Mouse (Mus musculus) thymus, postnatal 14 days (tissue): ENCODE measurements around the gene Wars2.

Source experiments
- DNase-seq: peaks from one replicate; pipeline ENCODE4 v3.0.0; 2021

Gene Wars2

DNA sequence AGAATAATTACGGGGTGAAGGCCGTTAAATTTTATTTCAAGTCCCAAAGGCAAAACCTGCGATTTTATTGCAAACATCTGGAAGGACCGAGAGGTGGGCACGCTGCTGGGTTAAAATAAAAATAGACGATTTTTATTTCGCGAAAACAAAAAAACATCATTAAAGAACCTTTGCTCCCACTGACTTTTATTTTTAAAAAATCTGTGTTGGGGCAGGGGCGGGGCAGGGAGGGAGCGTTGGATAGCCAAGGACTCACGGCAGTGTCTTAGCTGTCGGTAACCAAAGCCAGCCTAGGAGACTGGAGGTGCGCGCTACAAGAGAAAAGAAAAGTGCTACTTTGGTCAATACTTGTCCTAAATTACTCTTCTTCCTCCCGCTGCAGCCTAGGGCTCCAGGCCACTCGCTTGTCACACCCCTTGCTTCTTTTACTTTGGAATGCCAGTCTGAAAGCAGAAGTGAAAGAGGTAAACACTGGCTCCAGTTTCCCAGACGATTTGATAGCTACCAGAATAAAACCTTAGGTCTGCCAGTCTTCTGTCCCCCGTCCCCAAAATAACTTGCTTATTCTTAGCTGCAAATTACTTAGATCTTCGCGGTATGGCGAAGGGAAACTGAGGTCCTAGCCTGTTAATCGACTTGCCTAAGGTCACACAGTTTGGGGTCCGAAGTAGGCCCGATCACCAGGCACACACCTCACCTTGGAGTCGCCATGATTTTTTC, 108.1 kb downstream of the Wars2 start:
- DNase-seq, result no peak

DNA sequence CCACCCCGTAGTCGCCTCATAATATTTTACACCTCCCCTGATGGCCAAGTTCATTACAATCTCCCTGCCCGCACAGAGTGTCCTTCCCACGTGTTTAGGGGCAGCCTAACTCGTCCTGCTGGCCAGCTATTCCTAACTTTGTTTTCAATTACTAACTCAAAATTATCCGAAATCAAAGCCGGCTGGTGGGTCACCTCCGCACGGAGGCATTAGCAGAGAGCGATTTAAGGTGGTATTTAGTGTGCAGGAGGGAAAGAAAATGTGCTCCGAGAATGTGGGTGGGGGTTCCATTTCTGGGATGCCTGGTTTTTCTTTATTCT, 108.6 kb downstream of the Wars2 start:
- DNase-seq, result no peak

DNA sequence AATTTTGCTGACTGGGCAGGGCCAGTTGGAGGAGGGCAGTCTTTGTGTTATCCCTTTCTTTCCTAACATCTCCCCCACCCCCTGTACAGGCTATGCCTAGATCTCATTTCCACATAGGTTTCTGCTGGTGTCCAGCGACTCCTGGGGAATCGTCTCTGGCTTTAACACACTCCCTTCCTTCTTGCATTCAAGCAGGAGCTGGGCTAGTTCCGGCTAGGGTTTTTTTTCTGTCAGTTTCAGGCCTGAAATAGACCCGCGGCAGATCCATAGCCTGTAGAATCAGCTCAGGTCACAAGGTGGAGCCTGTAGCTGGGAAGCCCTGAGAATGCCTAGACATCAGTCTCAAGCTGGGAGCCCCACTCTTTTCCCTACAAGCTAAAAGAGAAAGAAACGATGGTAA, 109.0 kb downstream of the Wars2 start:
- no peak for DNase-seq

DNA sequence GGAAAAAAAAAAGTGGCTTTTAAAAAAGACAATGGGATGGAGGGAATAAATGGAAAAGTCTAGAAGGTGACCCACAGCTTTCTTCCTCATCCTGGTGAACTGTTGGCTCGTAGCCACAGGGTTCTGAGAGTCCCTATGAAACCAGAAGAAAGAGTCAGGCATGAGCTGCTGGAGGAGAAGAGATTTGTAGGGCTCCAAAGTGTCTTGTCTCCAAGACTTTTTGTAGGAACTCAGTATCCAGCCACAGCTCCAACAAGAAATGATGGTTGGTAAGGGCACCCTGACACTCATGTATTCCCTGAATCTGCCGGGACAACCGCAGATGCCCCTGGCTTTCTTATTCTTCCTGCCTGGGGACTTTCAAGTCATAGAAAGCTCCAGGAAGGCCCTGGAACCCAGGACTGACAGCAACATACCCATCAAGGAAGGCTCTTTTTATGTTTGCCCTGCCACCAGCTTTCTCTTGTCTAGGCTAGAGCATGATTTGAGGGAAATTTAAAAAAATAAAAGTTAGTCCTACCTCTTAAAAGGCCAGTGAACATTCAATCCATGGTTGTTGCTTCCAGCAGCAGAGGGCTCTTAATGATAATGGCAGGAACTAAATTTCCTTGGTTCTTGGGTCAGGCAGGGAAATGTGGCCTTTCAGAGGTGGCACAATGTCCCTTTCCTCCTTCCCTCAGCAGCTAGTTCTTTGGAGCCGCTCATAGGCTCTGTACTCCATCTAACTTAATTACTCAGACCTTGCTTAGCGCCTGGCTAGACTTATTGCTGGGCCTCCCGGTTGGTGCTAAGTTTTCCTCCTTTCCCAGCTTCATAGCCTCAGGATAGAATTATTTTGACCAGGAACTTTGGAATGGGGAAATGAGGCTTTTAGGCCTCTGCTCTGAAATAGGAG, 110.7 kb downstream of the Wars2 start:
- DNase-seq, result no peak

DNA sequence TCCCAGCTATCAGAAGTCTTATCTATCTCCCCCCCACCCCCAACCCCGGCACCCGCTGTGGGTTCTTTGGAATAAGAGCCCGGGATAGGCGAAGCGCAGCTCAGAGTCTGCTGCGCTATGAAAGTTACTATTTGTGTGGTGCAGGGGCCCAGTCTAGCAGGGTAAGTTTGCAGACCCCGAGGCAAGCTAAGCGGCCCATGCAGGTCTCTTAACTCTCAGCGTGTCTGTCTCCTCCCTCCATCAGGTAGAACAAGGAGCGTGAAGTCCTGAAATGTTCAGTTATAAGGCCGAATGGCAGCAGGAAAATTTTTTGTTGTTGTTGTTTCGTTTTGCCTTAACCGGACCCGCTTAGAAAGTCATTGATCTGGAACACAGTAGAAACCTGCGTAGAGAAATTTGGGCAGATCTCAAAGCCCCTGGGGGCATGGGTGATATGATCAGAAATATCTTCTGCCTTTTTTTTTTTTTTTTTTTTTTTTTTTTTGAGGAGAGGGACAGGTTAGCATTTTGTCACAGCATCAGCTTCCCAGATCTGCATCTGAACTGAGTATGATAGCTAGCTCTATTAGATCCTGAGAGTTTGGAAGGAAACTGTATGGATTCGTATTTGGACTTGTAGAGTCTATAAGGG, 111.7 kb downstream of the Wars2 start:
- DNase-seq, result no peak

DNA sequence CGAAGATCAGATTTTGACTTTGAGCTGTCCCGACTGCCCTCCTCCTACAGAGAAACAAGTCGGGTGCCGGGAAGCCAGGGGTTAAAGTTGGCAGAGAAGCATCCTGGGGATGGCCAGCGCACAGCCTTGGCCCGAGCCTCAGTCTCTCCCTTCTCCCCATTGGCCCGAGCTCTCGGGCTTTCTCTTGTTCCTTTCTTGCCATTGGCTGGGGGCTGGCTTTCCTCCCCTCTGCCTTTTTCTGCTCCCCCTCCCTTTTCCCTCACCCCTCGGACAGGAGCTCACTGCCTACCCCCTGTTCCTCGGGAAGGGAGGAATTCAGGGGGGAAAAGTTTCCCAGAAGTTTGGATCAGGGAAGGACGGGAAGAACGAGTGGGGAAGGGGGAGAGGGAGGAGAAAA, 112.2 kb downstream of the Wars2 start:
- DNase-seq, result no peak

DNA sequence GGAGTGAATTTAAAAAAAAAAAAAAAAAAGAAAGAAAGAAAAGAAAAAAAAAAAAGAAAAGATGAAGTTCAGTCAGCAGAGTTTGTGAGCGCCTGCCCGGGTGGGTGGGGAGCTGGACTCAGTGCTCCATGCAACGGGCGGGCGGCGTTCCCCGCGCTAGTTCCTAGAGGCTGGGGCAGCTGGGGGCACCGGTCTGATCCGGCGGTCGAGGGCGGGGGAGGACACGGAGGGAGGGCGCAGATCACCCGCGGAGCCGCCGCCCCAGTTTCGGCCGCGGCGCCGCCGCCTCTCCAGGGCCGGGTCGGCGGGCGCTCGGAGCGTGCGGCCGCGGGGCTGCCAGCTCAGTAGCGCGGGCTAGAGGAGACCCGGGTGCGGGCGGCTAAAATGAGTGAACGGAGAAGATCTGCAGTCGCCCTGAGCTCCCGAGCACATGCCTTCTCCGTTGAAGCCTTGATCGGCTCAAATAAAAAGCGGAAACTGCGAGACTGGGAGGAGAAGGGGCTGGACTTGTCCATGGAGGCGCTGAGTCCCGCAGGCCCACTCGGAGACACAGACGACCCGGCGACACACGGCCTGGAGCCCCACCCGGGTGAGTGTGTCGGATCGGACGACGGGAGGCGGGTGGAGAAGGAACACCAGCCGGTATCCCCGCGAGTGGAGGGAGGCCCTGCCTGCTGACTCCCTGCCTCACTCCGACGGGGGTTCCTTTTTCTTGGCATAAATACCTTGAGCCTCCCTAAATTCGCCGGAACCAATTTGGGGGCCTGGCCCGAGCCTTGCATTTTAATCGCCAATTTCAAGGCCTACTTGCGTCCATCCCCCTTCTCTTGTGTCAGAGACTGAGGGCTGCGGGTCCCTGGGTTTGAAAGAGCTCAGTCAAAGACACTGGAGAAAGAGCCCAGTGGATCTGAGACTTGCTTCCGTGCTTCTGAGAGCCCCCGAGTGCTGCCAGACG, 112.9 kb downstream of the Wars2 start:
- peak; percentile 17 for DNase-seq

DNA sequence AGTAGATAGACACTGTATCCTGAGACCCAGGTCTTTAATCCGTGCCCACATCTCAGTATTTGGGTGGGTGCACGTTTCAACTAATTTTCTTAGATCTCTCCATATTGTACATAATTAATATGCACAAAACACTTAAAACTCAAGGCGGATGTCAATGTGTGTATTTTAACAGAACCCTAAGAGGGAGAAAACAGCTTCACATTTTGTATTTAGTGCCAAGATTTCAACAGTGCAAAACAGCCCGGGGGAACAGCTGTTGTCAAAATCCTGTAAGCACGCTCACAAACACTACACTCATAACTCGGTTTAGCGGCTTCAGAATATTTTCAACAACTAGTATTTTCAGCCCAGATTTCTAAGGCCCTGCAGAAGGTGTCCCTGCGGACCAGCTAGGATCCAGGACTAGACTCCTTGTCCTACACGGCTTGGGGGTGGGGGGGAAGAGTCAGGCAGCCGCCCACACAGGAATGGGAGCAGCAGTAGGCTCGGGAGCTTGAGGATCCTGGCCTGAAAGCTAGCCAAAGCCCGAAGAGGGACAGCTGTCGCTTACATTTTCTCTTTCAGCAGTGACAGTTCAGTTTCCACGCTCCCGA, 113.8 kb downstream of the Wars2 start:
- DNase-seq, result no peak

DNA sequence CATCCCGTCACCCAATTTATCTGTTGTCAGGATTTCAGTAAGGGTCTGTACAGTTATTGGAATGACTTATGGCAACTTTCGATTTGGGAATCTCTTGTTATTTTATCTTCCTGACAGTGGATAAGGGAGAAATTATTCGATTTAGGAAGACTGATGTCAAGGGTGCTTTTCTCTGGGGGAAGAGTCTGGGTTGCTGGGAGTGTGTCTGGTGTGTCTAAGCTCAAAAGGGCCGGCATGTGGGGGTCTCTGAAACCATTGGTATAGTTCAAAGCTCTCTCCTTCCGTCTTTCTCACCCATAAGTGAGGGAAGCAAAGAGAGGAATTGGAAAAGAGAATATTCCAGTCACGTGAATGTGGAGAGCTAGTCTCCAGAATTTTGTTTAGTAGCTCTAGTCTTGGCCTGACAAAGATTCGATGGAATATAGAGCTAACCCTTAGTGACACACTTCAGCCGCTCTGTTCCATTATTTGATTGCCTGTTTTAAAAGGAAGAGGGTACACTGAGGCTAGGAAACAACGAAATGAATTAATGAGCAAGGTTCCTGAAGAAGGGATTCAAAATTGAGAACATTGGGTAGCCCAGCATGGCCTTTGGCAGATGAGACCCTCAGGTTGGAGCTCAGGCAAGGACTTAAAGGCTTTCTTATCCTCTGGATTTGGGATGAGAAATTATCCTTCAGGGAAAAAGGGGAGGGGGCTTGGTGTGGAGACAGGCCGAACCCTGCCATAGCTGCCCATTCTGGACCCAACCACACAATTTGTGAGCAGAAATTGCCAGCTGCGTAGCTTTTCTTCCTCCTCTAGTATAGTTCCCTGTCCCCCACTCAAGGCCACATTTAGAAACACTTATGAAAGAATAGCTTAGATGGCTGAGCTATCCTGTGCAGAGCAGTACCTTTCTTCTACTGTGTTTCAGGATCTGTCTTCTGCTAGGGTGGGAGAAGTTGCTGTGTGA, 114.8 kb downstream of the Wars2 start:
- DNase-seq, result no peak

DNA sequence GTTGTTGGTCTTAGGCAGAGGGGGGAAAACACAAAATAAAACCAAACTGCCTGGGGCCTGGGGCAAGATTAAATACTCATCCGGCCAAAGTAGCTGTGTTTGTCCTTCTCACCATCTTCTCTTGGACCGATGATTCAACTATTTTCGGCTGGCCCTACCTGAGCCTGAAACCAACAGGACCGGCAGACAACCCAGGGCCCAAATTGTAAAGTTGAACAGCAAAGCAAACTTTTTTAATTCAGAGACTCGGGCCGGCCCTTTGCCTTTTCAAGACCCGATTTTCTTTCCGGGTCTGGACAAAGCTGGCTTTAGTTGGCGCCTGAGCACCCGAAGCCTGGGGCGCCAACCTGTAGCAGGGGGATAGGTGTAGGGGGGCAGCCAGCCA, 115.5 kb downstream of the Wars2 start:
- no peak for DNase-seq

DNA sequence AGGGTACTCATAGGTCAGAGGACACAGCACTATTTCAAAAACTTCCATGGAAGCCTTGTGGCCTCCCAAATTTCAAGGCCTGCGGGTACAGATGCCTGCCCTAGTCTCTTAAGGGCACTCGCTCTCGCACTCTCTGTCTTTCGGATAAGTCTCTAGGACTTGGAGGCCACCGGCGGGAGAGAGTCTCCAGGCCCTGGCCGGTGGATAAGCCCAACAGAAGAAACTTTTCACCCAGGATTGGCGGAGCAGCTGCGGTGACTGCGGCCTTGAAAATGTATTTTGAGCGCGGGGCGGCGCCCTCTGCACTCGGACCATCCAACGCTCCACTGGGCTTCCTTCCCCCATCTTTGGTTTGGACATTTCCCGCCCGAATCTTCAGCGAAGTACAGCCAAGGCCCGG, 115.9 kb downstream of the Wars2 start:
- DNase-seq, result no peak

DNA sequence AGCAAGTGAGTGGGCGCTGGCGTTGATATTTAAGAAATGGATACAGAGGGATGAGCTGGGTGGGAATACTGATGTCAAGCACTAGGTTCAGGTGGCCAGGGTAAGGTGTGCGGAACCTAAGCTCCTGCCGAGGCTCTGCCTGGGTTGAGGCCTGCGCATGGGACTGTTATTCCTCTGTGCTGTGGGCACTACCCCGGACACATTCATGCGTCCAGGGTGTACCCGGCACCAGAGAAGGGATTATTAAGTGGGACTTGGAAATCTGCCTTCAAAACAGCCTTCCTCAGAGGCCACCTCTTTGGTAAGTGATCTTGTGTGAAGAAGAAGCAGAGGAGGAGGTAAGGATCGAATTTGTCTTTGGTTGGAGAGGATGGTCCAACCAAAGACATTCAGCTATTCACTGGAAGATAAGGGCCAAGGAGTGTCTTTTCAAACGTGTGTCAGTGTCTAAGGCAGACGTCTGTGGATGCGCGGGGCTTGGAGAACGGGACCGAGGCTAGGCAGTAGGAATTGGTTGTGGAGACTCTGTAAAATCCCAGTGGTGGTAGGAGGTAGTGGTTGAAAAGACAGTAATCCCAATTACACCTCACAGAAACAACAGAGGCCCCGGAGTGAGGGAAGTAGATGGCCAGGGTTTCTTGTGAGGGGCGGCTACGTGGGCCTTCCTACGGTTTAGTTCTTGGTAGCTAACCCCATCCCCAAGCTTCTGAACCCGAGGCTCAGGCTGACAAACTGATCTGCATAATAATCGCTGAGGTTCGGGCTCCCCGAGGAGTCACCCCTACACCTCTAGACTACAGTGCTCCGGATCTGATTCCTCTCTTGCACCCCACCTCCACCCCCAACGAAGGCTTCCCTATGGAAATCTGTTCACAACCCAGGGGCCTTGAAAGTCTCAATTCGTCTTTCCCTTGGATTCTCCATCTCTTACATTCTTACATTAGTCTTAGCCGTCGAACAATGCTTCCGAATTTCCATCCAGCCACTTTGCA, 117.0 kb downstream of the Wars2 start:
- DNase-seq, result no peak

DNA sequence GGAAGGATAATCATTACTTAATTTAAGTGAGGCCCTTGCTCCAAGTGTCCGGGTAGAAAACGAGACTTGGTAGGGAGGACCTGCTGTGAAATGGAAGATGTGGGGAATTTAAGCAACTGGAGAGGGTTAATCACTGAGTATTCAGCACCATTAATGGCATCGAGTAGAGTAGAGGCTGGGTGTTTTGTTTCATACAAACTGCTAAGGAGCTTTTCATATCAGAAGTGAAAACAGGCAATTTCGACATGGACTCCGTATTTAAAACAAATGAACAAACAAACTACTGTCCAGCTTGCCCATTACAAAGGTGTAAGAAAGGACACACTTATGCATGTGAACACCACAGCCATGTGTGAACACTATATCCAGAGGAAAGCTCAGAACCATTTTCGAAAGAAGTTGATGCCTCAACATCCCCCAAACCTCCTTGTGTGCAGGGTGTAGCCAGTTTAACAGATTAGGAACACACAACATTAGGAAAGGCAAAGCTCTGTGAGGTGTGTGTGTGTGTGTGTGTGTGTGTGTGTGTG, 118.9 kb downstream of the Wars2 start:
- no peak for DNase-seq

DNA sequence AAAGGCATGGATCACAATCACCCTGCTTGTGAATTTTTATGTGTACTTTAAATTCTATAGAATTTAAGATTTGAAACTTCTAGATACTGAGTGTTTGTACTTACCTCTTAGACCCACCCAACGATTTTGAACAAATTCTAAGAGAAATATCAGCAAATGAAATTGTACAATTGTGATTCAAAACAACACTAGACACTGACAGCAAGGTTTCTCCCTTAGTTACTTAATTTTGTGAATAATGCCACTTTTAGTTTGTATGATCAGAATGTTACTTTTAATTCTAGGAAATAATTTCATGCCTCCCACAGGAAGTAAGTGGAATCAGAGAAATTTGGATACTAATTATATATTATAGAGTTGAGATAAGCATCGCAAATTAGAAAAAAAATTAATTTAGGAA, 119.5 kb downstream of the Wars2 start:
- DNase-seq, result no peak

DNA sequence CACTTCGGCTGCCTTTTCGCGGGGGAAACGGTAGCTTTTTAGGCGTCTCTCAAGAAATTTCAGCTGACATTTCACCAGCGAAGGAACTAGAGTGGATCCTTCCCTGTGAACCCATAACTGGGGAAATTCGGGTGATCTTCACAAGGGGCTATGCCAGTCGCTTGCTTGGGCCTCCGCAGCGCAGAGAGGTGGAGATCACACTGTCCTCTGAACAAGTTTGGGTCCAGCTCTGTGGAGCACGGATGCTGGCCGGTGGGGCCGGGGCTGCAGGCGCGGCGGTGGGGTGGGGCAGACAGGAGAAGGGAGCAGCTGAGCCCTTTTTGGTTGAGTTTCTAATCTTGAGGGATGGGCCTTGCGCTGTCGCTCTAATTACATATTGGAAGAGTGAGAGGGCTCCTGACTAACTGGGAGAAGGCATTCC, 120.5 kb downstream of the Wars2 start:
- DNase-seq, result no peak

DNA sequence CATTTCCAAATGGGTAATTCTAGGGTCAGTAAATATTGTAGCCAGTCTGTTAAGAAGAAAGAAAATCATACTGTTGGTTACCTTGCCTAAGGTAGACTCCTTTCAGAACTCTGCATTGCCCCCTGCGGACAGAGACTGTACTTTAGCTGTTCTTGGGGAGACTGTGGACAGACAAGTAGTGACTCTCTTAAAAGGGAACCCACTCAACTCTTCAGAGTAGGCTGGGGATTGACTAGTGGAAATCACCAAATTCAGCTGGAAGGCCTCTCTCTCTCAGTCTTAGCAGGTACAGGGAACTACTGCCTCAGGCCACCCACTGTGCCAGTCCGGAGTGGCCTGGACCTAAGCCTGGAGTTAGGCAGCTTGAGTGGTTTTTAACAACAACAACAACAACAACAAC, 121.1 kb downstream of the Wars2 start:
- no peak for DNase-seq

DNA sequence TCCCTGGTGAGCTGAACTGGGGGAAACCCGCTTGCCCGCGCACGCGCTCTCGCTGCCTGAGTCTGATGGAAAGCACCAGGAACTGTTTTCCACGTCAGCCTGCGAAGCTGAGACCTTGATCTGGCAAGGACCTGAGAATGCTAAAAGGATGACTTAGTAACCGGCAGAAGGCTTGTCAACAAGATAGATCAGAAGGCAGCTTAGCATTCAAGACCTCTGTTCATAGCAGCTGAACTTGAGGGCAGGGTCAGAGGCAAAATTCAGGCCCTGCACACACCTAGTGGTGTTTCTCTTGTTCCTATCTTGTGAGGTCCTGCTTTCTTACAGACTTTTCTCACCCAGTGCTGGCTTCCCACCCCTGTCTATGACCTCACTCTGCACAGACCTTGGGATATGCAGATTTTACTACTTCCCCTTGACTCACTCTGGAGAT, 122.6 kb downstream of the Wars2 start:
- no peak for DNase-seq

DNA sequence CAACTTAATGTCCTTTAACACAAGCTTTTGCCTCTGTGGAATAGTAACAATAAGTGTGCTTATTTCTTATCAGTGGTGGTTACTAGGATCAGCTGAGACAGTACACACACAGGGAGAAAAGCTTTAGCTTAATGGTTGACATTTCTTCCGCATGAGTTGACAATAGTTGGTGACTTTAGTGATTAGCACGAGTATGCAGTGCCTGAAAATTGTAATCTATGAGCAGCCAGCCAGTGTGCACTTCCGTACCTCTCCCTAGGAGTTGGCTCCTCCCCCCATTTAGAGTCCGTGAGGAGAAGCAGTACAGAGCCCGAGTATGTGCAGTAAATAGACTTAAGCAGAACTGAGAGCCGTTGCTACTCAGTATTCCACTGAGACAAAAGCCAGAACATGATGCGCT, 123.8 kb downstream of the Wars2 start:
- DNase-seq, result no peak

DNA sequence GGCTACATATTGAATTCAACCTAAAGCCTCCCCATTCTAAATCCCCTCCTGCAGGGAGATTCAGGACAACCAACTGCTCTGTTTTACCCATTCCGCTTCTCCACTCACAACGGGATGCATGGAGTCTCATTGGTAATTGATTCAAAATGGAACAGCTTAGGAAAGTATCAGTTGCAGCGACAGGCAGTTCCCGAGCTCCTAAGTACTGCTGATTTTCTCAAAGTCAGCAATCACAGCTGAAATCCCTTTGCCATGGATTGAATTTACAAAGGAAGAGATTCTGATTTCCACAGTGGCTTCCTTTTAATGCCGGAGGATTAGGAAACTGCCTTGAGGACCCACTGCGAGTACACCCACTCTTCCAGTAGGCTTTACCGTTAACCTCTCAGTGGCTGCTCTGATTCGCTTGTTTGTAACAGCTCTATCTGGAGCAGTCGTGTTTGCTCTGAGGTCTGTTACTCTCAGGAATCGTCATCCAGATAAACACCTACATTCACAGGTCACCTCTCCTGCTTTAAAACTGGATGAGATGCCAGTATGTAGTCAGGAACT, 126.0 kb downstream of the Wars2 start:
- no peak for DNase-seq
